Mouse (Mus musculus): ENCODE data around the gene Prkg1. TPM values are rescaled to one million over a fixed set of nuclear protein-coding genes. Genes with fewer than 3 reads are reported as not detected.

Gene Prkg1
- polyA plus RNA-seq, 1 experiment from 2014 or later = 3.2 TPM

DNA sequence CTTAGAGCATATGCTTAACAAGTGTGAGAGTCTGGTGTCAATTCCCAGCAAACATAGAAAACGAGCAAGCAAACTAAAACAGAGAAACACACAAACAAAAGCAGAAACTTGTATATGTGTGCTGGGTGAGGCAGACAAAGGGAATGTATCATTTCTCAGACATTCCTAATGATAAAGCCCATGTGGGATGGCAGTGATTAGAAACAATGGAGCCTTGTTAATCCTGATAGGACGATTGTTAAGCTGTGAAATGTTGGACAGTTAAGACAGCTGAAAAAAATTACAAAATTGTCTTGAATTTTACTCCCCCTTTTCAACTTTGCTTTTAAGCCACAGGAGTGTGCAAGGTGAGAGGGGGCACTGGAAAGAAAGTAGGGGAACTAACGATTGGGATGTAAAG, 1133.8 kb downstream of the Prkg1 start:
- Histone ChIP-seq H3K36me3 (ENCODE audit: control insufficient read depth, insufficient read depth) (no peaks in the 10 kb centered on the region), H3K4me2 (ENCODE audit: low read length) (no peak overlapping the region), H3K4me3 (replicated peaks; ENCODE audit: low read length) (no peak overlapping the region), H3K27me3 (replicated peaks; ENCODE audit: control insufficient read depth, insufficient read depth, low read length) (no peaks in the 10 kb centered on the region), H3K4me1 (replicated peaks; ENCODE audit: control insufficient read depth, insufficient read depth, low read length) (no peaks in the 10 kb centered on the region), H3K9me3 (ENCODE audit: control insufficient read depth, low read length) (no peaks in the 10 kb centered on the region), H3K27ac (ENCODE audit: low read length) (no peak overlapping the region), H3K9ac (replicated peaks; ENCODE audit: low read depth, low read length) (no peak overlapping the region)
- WGBS = 19% methylated on average over 3 of the region's 3 CpGs
- ATAC-seq = no peak

DNA sequence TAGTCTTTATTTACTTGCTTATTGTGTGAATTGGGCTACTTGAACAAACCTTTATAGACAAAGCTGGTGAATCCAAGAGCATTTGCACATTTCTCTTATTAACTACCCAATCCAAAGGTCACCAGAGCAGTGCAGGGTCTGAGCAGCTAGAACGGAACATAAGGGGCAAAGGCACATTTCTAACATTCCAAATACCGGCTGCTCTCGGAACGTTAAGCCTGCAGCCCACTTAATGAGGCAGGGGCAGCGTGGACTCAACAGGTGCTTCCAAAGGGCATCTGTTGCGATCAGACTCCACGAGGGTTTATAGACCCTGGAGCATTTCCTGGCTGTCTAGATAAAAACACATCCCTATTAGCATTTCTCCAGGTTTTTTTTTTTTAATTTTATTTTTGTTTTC, 1138.8 kb downstream of the Prkg1 start:
- Histone ChIP-seq H3K4me3 (replicated peaks; ENCODE audit: low read length) (no peak overlapping the region), H3K4me1 (replicated peaks; ENCODE audit: control insufficient read depth, insufficient read depth, low read length) (no peaks in the 10 kb centered on the region), H3K9ac (replicated peaks; ENCODE audit: low read depth, low read length) (no peak overlapping the region), H3K9me3 (ENCODE audit: control insufficient read depth, low read length) (no peaks in the 10 kb centered on the region), H3K4me2 (ENCODE audit: low read length) (no peak overlapping the region), H3K27me3 (replicated peaks; ENCODE audit: control insufficient read depth, insufficient read depth, low read length) (no peaks in the 10 kb centered on the region), H3K36me3 (ENCODE audit: control insufficient read depth, insufficient read depth) (no peaks in the 10 kb centered on the region), H3K27ac (ENCODE audit: low read length) (no peak overlapping the region)
- no peak for ATAC-seq
- WGBS = 20% methylated on average over 7 of the region's 7 CpGs

DNA sequence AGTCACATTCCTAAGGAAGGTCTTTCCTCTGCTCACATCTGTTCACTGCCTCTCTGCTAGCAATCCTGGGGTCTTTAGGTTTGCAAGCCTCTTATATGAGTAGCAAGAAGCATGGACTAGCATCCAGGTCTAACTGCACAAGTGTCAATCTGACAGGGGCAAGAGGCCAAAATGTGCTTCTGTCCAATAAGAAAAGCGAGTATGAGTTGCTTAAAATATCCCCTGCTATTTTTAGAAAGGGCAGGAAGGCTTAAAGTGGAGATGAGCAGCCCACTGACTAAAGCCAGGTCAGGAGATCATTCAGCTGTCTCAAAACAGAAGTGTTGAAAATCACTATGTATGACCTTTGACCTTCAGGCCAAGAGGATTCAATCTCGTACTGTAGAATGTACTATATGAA, 1139.4 kb downstream of the Prkg1 start:
- no peak overlapping the region for H3K9ac ChIP-seq (replicated peaks; ENCODE audit: low read depth, low read length)
- WGBS = 82% methylated on average over 2 of the region's 2 CpGs
- no peaks in the 10 kb centered on the region for H3K36me3 ChIP-seq (ENCODE audit: control insufficient read depth, insufficient read depth)
- no peak overlapping the region for H3K4me3 ChIP-seq (replicated peaks; ENCODE audit: low read length)
- no peaks in the 10 kb centered on the region for H3K4me1 ChIP-seq (replicated peaks; ENCODE audit: control insufficient read depth, insufficient read depth, low read length)
- no peak overlapping the region for H3K4me2 ChIP-seq (ENCODE audit: low read length)
- H3K27me3 ChIP-seq (replicated peaks; ENCODE audit: control insufficient read depth, insufficient read depth, low read length) = no peaks in the 10 kb centered on the region
- ATAC-seq = no peak
- H3K9me3 ChIP-seq (ENCODE audit: control insufficient read depth, low read length) = no peaks in the 10 kb centered on the region
- H3K27ac ChIP-seq (ENCODE audit: low read length) = no peak overlapping the region

DNA sequence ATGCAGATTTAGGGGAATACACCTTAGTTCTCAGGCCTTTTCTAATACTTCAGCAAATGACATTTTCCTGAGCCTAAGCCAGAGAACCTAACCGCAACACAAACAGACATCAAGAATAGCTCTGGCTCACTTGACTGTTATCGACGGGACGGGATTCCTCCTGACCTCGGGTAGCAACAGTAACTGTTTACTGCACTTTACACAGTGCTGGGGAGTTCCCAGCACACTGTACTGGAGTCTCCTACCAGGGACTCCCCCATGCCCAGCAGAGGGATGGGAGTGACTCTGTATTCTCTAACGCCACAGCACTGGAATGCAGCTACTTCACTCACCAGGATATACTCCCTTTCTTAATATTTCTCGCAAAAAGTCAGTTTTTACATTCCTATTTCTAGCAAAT, 1141.2 kb downstream of the Prkg1 start:
- Histone ChIP-seq H3K4me3 (replicated peaks; ENCODE audit: low read length) (no peak overlapping the region), H3K4me2 (ENCODE audit: low read length) (no peak overlapping the region), H3K4me1 (replicated peaks; ENCODE audit: control insufficient read depth, insufficient read depth, low read length) (no peaks in the 10 kb centered on the region), H3K36me3 (ENCODE audit: control insufficient read depth, insufficient read depth) (no peaks in the 10 kb centered on the region), H3K9ac (replicated peaks; ENCODE audit: low read depth, low read length) (no peak overlapping the region), H3K27me3 (replicated peaks; ENCODE audit: control insufficient read depth, insufficient read depth, low read length) (no peaks in the 10 kb centered on the region), H3K27ac (ENCODE audit: low read length) (no peak overlapping the region), H3K9me3 (ENCODE audit: control insufficient read depth, low read length) (no peaks in the 10 kb centered on the region)
- 80% methylated on average over 7 of the region's 7 CpGs for WGBS
- ATAC-seq = no peak

DNA sequence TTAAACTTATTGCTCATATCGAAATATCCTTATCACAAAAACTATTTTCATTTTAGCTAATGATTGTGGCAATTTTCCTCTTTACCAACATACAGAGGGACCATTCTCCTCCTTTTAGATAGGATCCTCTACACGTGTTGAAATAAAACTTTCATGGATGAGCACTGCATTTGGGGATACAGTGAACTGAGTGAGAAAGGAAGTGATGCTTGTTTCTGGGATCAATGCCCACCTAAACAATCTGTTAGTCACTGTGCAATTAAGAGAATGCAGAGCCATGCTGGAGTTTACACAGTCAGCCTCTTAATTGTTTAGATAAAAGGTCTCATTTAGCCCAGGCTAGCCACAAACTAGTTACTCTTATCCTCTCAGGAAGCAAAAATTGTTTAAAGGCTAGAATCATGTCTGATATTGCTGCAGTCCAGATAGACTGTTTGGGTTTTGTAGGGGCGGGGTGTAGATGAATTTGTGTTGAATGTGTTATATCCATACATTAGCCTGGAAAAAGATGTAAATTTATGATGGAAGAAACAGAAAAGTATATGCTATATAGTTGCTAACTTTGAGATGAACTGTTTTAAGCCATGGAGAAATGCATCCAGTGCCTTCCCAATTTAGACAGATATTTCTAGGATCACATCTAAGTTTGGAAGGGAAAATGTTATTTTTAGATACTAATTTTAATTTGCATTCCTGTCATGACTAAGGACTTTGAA, 1151.5 kb downstream of the Prkg1 start:
- no peak for ATAC-seq
- Histone ChIP-seq H3K27me3 (replicated peaks; ENCODE audit: control insufficient read depth, insufficient read depth, low read length) (no peaks in the 10 kb centered on the region), H3K27ac (ENCODE audit: low read length) (no peak overlapping the region), H3K4me1 (replicated peaks; ENCODE audit: control insufficient read depth, insufficient read depth, low read length) (no peaks in the 10 kb centered on the region), H3K4me3 (replicated peaks; ENCODE audit: low read length) (no peak overlapping the region), H3K9me3 (ENCODE audit: control insufficient read depth, low read length) (peaks cover 2% of the 10 kb centered on the region; the same call in 1 of the 2 replicates), H3K36me3 (ENCODE audit: control insufficient read depth, insufficient read depth) (no peaks in the 10 kb centered on the region), H3K4me2 (ENCODE audit: low read length) (no peak overlapping the region), H3K9ac (replicated peaks; ENCODE audit: low read depth, low read length) (no peak overlapping the region)
- 78% methylated on average over 3 of the region's 3 CpGs for whole genome bisulfite sequencing

DNA sequence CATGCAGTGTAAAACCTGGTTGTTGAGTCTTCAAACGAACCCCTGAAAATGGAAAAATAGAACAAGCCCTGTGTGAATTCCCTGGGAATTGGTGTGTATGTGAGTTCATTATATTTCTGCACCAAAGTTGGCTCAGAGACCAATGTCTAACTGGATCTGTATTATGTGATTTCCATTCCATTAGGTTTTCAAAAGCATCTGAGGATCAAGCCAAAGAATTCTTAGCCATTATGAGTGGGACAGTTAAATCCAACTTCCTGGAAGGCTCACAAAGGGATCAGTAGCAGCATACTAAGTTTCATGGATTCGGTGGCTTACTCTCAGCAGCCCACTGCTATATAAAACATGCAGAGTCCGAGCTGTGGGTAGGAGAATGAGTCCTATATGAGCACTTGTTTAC, 1178.5 kb downstream of the Prkg1 start:
- Histone ChIP-seq H3K9ac (replicated peaks; ENCODE audit: low read depth, low read length) (no peak overlapping the region), H3K27me3 (replicated peaks; ENCODE audit: control insufficient read depth, insufficient read depth, low read length) (no peaks in the 10 kb centered on the region), H3K4me1 (replicated peaks; ENCODE audit: control insufficient read depth, insufficient read depth, low read length) (0 out of 2 replicates have a peak, but pooled peaks cover 2% of the 10 kb centered on the region), H3K4me2 (ENCODE audit: low read length) (no peak overlapping the region), H3K9me3 (ENCODE audit: control insufficient read depth, low read length) (no peaks in the 10 kb centered on the region), H3K36me3 (ENCODE audit: control insufficient read depth, insufficient read depth) (no peaks in the 10 kb centered on the region), H3K27ac (ENCODE audit: low read length) (no peak overlapping the region), H3K4me3 (replicated peaks; ENCODE audit: low read length) (no peak overlapping the region)
- WGBS = 18% methylated on average over 3 of the region's 3 CpGs
- 0 out of 2 replicates have a peak, but pooled peaks have one; percentile 31 for ATAC-seq

DNA sequence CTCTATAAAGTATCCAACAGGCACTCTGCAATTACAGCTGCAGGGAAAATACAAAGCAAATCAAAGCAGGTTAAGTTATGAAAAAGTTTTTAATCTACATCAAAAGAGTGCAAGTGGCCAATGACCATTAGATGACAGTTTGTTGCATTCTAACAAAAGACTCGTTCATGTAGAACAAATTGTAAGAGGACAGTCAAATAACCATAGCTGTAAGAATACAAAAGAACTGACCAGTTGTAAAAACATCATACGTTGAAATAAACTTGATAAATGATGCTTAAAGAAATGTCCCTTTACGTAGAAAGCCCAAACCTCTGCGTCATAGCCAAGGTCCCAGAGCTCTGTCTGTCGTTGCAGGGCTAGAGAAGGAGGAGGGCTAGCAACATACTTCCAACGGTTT, 1200.3 kb downstream of the Prkg1 start:
- H3K4me2 ChIP-seq (ENCODE audit: low read length) = no peak overlapping the region
- no peak for ATAC-seq
- H3K27ac ChIP-seq (ENCODE audit: low read length) = no peak overlapping the region
- 58% methylated on average over 6 of the region's 6 CpGs for WGBS
- no peaks in the 10 kb centered on the region for H3K36me3 ChIP-seq (ENCODE audit: control insufficient read depth, insufficient read depth)
- no peaks in the 10 kb centered on the region for H3K4me1 ChIP-seq (replicated peaks; ENCODE audit: control insufficient read depth, insufficient read depth, low read length)
- H3K9me3 ChIP-seq (ENCODE audit: control insufficient read depth, low read length) = no peaks in the 10 kb centered on the region
- H3K9ac ChIP-seq (replicated peaks; ENCODE audit: low read depth, low read length) = no peak overlapping the region
- no peaks in the 10 kb centered on the region for H3K27me3 ChIP-seq (replicated peaks; ENCODE audit: control insufficient read depth, insufficient read depth, low read length)
- H3K4me3 ChIP-seq (replicated peaks; ENCODE audit: low read length) = no peak overlapping the region

DNA sequence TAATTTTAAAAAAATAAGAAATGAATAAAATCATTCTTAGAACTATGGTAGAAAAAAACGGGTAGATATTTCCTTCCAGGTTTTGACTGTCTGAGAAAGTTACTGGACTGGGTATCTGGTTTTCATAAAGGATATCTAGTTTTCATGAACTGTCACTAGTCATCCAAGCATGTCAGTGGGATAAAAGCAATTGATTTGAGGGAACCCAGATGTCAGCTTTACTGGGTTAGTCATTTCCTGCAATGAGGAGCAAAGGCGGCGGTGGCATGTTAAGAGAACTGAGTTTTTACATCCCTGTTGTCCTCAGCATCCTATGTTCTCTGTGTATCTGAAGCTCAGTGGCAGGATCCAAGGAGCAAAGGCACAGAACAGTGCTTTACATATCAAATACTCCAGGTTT, 1201.0 kb downstream of the Prkg1 start:
- Histone ChIP-seq H3K27me3 (replicated peaks; ENCODE audit: control insufficient read depth, insufficient read depth, low read length) (no peaks in the 10 kb centered on the region), H3K4me1 (replicated peaks; ENCODE audit: control insufficient read depth, insufficient read depth, low read length) (no peaks in the 10 kb centered on the region), H3K36me3 (ENCODE audit: control insufficient read depth, insufficient read depth) (no peaks in the 10 kb centered on the region), H3K27ac (ENCODE audit: low read length) (no peak overlapping the region), H3K9me3 (ENCODE audit: control insufficient read depth, low read length) (no peaks in the 10 kb centered on the region), H3K4me3 (replicated peaks; ENCODE audit: low read length) (no peak overlapping the region), H3K9ac (replicated peaks; ENCODE audit: low read depth, low read length) (no peak overlapping the region), H3K4me2 (ENCODE audit: low read length) (no peak overlapping the region)
- no peak for ATAC-seq
- WGBS = 94% methylated on average over 3 of the region's 3 CpGs

DNA sequence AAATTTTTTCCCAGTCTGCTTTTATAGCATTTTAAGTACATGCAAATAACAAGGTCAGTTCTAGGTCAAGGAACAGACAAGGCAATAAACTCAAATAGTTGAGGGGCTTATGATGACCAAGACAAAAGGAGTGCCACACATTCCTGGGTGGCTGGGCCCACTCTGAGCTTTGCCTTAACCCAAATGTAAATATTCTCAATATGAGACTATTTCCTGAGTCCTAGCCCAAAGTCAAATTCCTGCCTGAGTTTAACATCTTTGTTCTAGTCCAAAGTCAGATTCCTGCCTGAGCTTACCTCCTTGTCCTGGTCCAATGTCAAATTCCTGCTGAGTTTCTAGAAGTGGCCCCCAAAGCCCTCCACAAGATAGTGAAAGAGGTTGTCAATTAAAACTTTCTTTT, 1206.8 kb downstream of the Prkg1 start:
- ATAC-seq = no peak
- Histone ChIP-seq H3K4me3 (replicated peaks; ENCODE audit: low read length) (no peak overlapping the region), H3K4me1 (replicated peaks; ENCODE audit: control insufficient read depth, insufficient read depth, low read length) (peaks cover 3% of the 10 kb centered on the region)

DNA sequence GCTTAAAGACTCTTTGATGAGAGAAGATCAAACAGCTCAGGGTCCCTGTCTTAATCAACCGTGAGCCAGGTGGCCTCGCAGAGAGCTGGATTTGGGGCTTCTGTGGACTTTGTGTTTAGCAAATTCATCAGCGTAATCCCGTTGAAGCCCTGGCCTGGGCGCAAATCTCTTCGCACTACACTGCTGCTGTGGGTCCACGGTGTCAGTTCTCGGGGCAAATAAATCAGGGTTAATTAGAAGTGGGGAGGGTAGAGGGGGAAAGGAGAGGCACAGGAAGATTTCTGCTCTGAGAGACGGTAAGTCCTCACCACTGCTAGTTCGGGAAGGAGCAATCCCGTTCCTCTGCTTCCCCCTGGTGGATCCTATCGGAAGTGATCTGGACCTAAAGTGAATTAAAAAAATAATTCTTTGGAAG, 1210.4 kb downstream of the Prkg1 start:
- peaks cover 13% of the 10 kb centered on the region for H3K4me1 ChIP-seq (replicated peaks; ENCODE audit: control insufficient read depth, insufficient read depth, low read length)
- H3K36me3 ChIP-seq (ENCODE audit: control insufficient read depth, insufficient read depth) = no peaks in the 10 kb centered on the region
- H3K27ac ChIP-seq (ENCODE audit: low read length) = no peak overlapping the region
- peak; percentile 81 for ATAC-seq
- H3K9me3 ChIP-seq (ENCODE audit: control insufficient read depth, low read length) = no peaks in the 10 kb centered on the region
- peak overlapping the region; percentile 33 for H3K4me3 ChIP-seq (replicated peaks; ENCODE audit: low read length)
- H3K4me2 ChIP-seq (ENCODE audit: low read length) = peak overlapping the region; percentile 61
- H3K9ac ChIP-seq (replicated peaks; ENCODE audit: low read depth, low read length) = peak overlapping the region; percentile 51
- under 1% methylated on average over 12 of the region's 12 CpGs for WGBS
- peaks cover 28% of the 10 kb centered on the region for H3K27me3 ChIP-seq (replicated peaks; ENCODE audit: control insufficient read depth, insufficient read depth, low read length)

More for the DNA sequence above, 1206.8 kb downstream of the Prkg1 start:
- Histone ChIP-seq H3K27me3 (replicated peaks; ENCODE audit: control insufficient read depth, insufficient read depth, low read length) (peaks cover 13% of the 10 kb centered on the region), H3K9me3 (ENCODE audit: control insufficient read depth, low read length) (no peaks in the 10 kb centered on the region), H3K36me3 (ENCODE audit: control insufficient read depth, insufficient read depth) (no peaks in the 10 kb centered on the region), H3K4me2 (ENCODE audit: low read length) (no peak overlapping the region), H3K9ac (replicated peaks; ENCODE audit: low read depth, low read length) (no peak overlapping the region), H3K27ac (ENCODE audit: low read length) (no peak overlapping the region)
